Mouse (Mus musculus): ENCODE data around the gene Prdx5.

The Prdx5 gene

DNA sequence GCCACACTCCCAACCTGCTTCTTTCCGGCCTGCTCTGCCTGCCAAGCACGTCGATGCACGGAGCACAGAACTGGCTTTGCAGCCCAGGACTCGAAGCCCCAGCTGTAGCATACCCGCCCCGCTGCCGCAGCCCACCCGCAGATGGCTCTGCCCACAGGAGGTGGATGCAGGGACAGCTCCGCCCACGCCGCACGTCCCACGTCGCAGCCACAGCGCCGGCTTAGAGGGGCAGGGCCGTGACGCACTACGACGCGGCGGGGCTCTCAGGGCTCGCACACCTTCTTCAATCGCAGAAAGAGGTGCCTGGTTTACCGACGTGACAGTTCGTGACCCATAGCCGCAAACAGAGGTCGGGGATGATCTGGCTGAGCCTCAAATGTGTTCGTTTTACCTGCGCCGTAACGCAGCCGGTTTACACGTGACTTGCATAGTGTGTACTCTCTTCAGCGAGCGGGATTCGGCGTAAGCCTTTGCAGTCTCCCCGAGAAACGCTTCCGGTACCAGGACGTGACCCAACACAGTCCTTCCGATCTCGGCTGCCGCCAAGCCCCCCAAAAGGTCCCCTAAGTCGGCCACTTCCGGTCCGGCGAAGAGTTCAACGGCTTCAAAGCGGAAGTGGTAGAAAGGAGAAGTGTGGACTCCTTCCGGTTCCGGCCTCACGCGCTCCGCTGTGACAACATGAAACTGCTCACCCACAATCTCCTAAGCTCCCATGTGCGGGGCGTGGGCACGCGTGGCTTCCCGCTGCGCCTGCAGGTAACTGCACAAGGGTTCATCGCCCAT is at the start of gene Prdx5, which contains the start of gene Trmt112:
Gene Prdx5 (minus strand): TSS at position 600 of the 783 bp plus-strand sequence.
Gene Trmt112 (plus strand): TSS at position 192 of the 783 bp plus-strand sequence.
- peak; percentile 76 to 85 for DNase-seq (ENCODE audit: low read depth in 1 of 2, low spot score in 2 of 2)

DNA sequence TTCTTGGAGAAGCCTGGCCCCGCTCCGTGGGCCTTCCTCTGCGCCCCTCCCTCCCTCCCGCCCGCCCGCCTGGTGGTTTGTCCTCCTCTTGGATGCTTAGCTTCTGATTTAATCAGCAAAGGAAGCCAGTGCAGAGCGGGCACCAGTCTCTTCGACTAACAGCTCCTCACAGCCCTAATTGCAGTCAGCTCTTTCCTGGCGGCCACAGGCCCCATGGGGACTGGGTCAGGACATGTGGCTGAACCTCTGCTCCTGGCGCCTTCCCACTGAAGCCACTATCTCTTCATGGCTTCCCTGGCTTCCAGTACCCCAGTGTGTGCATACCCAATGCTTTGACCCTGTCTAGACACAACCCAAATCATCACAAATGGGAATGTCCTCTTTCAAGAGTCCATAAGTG is 46.6 kb upstream of the Prdx5 start:
- no peak for DNase-seq (ENCODE audit: low read depth in 1 of 2, low spot score in 2 of 2)

DNA sequence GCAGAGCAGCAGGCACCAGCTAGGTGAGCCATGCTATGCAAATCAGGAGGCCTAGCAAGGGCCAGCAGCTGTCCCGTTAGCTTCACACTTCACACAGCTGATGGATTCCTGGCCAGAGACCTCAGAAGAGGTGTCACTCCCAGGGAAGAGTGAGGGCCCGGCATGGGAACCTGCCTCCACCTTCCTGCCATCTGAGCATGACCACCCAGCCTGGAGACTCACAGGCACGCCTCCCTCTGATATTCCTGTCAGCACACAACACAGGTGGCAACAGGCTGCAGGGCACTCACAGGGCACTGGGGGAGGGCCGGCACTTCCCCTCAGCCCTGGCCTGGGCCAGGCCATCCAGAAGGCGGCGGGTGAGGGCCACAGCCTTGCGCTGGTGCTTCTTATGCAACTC is 45.5 kb upstream of the Prdx5 start:
- no peak for DNase-seq (ENCODE audit: low read depth in 1 of 2, low spot score in 2 of 2)

DNA sequence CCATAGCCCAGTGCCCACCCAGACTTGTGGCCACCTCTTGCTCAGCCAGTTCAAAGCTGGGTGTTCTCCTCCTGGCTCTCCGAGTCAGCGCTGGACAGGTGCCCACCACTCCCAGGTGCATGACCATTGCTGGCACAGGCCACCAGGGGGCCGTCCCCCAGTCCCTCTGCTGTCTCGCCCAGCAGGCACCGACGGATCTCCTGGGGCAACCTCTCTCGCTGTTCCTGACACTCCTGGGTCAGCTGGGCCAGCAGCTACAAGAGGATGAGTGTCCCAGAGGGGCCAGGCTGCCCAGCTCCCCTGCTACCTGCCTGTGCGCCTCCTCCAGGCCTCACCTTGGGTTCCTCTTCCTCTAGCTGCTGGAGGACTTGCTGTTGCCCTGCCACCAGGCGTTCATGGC is 44.1 kb upstream of the Prdx5 start:
- DNase-seq (ENCODE audit: low read depth in 1 of 2, low spot score in 2 of 2): no peak

GRCm38 (mm10) chr19:6952712-6953037 is 42.8 kb upstream of the Prdx5 start:
- no peak for DNase-seq (ENCODE audit: low read depth in 1 of 2, low spot score in 2 of 2)

DNA sequence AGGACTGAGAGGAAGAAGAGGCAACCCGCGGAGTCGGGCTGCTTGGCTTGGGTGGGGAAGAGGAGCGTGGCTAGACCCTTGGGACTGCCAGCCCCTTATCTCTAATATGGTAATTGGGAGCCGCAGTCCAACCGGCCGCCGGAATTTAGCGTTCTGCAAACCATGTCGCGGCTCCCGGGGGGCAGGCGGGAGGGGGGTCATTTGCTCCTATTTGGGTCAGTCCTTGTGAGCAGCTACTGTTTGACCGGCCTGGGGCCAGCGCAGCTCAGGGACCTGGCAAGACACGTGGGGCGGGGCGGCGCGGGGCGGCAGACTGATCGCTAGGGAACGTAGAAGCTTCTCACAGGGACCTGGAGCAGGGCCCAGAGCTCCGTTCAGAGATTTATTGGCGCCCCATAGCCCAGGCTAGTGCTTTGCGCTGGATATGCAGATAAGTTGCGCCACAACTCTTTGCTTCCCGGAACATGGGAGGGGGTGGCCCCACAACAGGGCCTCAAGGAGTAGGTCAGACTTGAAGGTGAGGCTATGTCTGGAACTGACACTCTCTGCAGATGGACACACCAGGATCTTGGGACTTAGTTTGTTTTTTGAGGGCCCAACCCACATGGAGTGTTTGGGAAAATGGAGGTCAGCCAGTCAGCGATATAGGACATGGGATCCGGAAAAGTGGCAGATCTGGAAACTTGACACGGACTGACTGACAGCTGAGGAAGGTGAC is 42.2 kb upstream of the Prdx5 start:
- DNase-seq (ENCODE audit: low read depth in 1 of 2, low spot score in 2 of 2): no peak

DNA sequence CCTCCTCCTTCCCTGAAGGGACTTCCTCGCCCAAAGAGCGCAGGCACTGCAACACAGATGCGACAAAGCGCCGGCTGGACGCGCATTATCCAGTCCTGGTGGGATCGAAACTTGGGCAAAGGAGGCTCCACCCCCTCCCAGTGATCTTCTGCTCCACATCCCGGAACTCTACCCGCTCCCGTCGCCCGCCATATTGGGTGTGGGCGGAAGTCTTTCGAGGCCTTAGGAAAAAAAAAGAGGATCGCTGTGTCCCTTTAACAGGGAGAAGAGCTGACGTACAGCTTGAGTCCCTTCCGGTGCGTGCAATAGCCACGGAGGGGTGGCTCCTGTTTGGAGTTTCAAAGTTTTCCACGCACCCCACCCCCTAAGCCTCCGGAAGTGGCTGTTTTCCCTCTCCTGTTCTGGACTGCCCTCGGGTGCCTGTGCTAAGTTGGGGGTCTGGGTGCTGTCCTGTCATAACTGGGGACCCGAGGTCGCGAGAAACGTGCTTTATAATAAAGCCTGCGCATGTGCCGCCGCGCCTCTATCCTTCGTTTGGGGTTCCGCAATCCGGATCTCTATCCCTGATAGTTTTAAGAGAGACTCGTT is 41.6 kb upstream of the Prdx5 start:
- peak; percentile 75 to 77 for DNase-seq (ENCODE audit: low read depth in 1 of 2, low spot score in 2 of 2)

DNA sequence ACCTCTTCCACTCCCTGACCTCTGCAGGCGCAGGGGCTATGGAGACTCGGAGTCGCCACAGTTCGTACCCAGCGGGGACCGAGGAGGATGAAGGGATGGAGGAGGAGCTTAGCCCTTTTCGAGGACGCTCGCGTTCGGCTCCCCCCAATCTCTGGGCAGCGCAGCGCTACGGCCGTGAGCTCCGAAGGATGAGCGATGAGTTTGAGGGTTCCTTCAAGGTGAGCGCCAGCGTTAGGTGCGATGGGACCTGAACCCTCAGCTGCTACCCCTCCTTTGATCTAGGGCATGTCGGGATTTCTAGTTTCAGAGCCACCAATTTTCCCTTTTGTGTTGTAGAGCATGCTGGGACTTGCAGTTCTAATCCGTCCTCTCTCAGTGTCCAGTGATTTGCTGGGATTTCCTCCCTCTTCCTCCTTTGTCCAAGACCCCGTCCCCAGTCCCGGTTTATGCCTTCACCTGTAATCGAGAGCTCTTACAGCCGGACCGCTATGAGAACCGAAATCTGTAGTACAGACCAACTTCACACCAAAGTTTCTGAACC is 40.8 kb upstream of the Prdx5 start:
- no peak for DNase-seq (ENCODE audit: low read depth in 1 of 2, low spot score in 2 of 2)

GRCm38 (mm10) chr19:6949951-6950350 is 40.0 kb upstream of the Prdx5 start:
- no peak for DNase-seq (ENCODE audit: low read depth in 1 of 2, low spot score in 2 of 2)

DNA sequence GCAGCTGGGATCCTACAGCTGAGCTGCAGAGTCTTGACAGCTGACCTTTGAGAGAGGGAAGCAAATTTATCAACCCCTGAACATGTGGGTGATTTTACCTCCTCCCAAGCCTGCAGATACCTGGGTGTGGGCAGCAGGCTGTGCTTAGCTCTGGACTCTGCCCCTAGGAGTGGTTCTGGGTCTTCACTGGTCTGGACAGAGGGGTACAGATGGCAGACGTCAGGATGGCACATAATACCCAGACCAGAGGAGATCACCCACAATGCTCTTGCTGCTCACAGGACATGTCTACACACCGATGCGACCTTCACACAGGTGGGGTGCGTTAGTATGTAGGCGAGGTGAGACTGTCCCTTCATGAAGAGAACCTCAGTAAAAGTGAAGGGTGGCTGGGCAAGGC is 39.6 kb upstream of the Prdx5 start:
- DNase-seq (ENCODE audit: low read depth in 1 of 2, low spot score in 2 of 2): no peak

DNA sequence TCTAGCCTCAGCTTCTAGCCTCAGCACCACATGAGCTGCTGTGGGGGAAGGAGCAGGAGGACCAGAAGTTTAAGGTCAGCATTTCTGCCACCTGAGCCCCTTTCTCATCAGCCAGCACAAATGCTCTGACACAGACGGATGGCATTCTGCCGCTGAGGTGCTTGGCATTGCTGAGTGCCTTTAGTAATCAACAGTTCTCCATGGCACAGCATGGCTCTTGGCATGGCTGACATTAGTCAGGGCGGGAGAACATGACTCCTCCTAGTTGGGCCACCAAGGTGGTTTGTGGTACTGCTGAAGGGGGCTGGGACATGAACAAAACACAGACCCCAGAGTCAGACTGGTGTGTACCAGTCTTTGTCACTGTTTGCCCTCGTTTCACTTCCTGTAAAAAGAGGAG is 38.3 kb upstream of the Prdx5 start:
- no peak for DNase-seq (ENCODE audit: low read depth in 1 of 2, low spot score in 2 of 2)

DNA sequence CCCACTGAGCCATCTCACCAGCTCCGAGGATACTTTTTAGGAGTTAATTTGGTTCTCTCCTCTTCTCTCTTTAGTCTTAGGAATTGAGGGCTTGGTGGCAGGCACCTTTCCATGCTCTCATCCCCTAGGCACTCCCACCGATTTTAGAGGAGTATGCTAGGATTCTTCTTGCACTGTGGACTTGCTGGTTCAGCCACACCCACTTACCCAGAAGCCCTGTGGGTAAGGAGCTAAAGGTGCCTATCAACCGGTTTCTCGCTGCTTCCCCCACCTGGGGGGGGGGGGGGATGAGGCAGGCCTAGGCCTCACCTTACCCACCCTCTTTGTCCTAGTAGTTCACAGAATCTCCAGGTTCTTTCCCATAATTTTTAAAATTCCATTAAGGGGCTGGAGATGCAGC is 37.8 kb upstream of the Prdx5 start:
- no peak for DNase-seq (ENCODE audit: low read depth in 1 of 2, low spot score in 2 of 2)

- DNase-seq (ENCODE audit: low read depth in 1 of 2, low spot score in 2 of 2): no peak
Measured at GRCm38 (mm10) chr19:6943709-6944108, 33.8 kb upstream of the Prdx5 start.

- DNase-seq (ENCODE audit: low read depth in 1 of 2, low spot score in 2 of 2): no peak
Measured at GRCm38 (mm10) chr19:6942764-6943163, 32.9 kb upstream of the Prdx5 start.

DNA sequence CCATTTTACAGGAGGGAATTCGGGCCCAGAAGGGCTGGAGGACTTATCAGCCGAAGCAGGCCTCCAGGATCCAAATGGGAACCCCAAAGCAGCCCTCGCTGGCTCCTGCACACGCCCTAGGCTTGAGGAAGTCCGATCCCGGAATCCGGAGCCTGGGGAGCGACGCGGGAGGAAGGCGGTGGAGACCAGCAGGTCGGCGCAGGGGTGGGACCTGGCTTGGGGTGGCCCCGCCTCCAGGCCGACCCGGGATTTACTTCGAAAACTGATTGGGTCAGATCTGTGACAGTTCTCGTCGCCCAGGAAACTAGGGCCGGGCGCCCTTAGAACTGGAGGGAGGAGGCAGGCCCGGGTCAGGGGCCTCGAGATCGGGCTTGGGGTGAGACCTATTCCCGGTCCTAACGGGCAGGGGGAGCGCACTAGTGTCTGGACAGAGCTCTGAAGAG is 32.4 kb upstream of the Prdx5 start, which contains the start of gene Gpr137:
Gene Gpr137 (minus strand): TSS at position 232 of the 443 bp plus-strand sequence.
- DNase-seq (ENCODE audit: low read depth in 1 of 2, low spot score in 2 of 2): peak; percentile 78 to 87

- DNase-seq (ENCODE audit: low read depth in 1 of 2, low spot score in 2 of 2): peak; percentile 79 to 92
Measured at GRCm38 (mm10) chr19:6941372-6942248, 31.7 kb upstream of the Prdx5 start, which contains the start of gene Bad. Bad (plus strand) TSS chr19:6941861.

DNA sequence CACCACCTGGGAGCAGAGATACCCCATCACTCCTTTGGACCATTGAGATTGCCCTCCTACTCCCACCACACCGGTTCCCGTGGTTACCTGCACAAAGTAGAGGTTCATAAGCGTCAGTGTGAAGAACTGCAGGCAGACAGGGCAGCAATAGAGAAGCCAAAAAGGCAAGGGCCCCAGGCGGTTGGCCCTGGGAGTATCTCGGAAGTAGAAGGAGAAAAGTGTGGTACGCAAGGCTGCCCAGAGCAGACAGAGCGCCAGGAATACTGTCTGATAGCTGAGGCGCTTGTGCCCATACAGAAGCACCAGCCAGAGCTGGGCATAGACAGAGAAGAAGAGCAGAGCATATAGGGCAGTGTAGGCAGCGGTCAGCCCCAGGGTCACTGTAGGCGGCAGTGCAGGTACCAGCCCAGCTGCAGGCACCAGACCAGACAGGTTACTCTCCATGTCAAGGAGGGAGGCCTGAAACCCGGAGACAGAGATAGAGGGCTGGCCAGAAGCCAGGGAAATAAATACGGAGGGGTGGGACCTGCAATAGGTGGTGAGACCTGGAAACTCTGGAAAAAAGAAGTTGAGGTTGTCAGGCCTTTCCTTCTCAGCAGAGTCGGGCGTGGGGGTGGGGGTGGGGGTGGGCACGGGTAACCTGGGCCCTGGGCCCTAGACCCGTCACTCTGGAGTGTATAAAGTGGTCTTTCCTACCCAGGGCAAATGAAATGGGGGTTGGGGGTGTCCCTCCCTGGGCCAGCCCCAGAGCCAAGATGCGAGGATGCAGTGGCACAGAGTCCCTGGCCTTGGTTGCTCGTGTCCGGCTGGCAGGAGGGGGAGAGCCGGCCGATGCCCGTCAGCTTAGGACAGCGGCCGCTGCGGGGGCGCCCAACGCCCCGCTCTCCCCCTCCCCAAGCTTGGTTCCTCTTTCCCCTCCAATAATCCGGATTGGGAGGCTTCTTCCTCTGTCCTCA is 30.8 kb upstream of the Prdx5 start:
- no peak for DNase-seq (ENCODE audit: low read depth in 1 of 2, low spot score in 2 of 2)

DNA sequence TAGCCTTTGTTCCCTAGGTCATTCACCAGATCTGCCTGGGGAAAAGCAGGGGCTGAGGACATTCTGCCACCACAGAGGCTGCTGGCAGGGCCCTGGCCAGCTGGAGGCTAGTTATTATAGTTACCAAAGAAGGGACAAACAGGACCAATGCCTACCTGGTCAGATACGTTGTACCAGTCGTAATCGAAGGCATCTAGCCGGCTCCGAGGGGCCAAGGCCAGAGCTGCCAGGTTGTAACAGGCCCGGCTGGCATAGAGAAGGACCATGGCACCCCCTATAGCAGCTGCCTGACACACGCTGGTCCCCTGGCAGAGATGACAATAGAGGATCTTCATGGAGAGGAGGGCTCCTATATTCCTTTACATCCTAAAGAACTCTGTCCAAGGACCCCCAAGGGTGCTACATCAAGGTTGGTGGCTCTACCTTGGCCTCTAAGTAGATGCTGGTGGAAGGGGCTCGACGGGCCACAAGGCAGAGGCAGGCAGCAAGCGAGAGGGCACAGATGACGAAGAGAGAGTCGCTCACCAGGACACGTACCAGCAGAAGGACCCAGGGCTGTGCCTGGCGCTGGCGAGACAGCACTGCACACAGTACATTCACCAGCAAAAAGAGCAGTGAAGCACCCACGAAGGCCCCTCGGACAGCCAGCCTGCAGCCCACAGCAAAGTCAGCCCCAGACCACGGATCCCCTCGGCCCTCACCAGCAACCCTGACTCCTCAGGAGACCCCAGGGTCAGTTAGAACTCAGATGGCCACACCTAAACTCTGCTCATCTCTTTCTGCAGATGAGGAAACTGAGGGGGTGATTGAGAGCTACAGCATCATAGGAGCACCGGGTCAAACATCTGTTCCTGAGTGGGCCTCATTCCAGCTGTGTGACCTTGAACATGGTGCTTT is 29.4 kb upstream of the Prdx5 start:
- DNase-seq (ENCODE audit: low read depth in 1 of 2, low spot score in 2 of 2): no peak

Data from monocyte, adult 2 months (primary cell).